Mouse (Mus musculus): ENCODE measurements around the gene Fcgr2b. TPM values are rescaled to one million over a fixed set of nuclear protein-coding genes. Genes with fewer than 3 reads are reported as not detected.

The Fcgr2b gene
- polyA plus RNA-seq, 1 experiment = 5.9 TPM

- Histone ChIP-seq H3K4me1 (ENCODE audit: control insufficient read depth, insufficient read depth, low read length) (no peaks in the 10 kb centered on the region), H3K4me3 (ENCODE audit: control insufficient read depth, low read depth, low read length) (no peak overlapping the region), H3K27me3 (ENCODE audit: control insufficient read depth, insufficient read depth, low read length) (no peaks in the 10 kb centered on the region), H3K27ac (ENCODE audit: control insufficient read depth, insufficient read depth, low read depth, low read length) (no peak overlapping the region), H3K36me3 (ENCODE audit: control insufficient read depth, insufficient read depth, low read length) (no peaks in the 10 kb centered on the region)
- no peak for TF ChIP-seq POLR2A (IDR thresholded peaks at IDR 0.05; ENCODE audit: control insufficient read depth, low read depth, low read length)
- TF ChIP-seq CTCF (IDR thresholded peaks at IDR 0.05; ENCODE audit: control insufficient read depth, insufficient read depth, insufficient replicate concordance, low read depth, low read length) = no peak
Observed at GRCm38 (mm10) chr1:171006335-171006734, 30.0 kb upstream of the Fcgr2b start.

GRCm38 (mm10) chr1:171005586-171005985 is 29.2 kb upstream of the Fcgr2b start:
- no peak overlapping the region for H3K4me3 ChIP-seq (ENCODE audit: control insufficient read depth, low read depth, low read length)
- H3K4me1 ChIP-seq (ENCODE audit: control insufficient read depth, insufficient read depth, low read length) = no peaks in the 10 kb centered on the region
- TF ChIP-seq CTCF (IDR thresholded peaks at IDR 0.05; ENCODE audit: control insufficient read depth, insufficient read depth, insufficient replicate concordance, low read depth, low read length) = no peak
- no peak for TF ChIP-seq POLR2A (IDR thresholded peaks at IDR 0.05; ENCODE audit: control insufficient read depth, low read depth, low read length)
- H3K36me3 ChIP-seq (ENCODE audit: control insufficient read depth, insufficient read depth, low read length) = no peaks in the 10 kb centered on the region
- no peaks in the 10 kb centered on the region for H3K27me3 ChIP-seq (ENCODE audit: control insufficient read depth, insufficient read depth, low read length)
- H3K27ac ChIP-seq (ENCODE audit: control insufficient read depth, insufficient read depth, low read depth, low read length) = no peak overlapping the region

GRCm38 (mm10) chr1:171005081-171005480 is 28.7 kb upstream of the Fcgr2b start:
- Histone ChIP-seq H3K4me3 (ENCODE audit: control insufficient read depth, low read depth, low read length) (no peak overlapping the region), H3K4me1 (ENCODE audit: control insufficient read depth, insufficient read depth, low read length) (no peaks in the 10 kb centered on the region), H3K36me3 (ENCODE audit: control insufficient read depth, insufficient read depth, low read length) (no peaks in the 10 kb centered on the region), H3K27me3 (ENCODE audit: control insufficient read depth, insufficient read depth, low read length) (no peaks in the 10 kb centered on the region), H3K27ac (ENCODE audit: control insufficient read depth, insufficient read depth, low read depth, low read length) (no peak overlapping the region)
- TF ChIP-seq CTCF (IDR thresholded peaks at IDR 0.05; ENCODE audit: control insufficient read depth, insufficient read depth, insufficient replicate concordance, low read depth, low read length) (no peak), POLR2A (IDR thresholded peaks at IDR 0.05; ENCODE audit: control insufficient read depth, low read depth, low read length) (no peak)

- no peak for TF ChIP-seq POLR2A (IDR thresholded peaks at IDR 0.05; ENCODE audit: control insufficient read depth, low read depth, low read length)
- Histone ChIP-seq H3K36me3 (ENCODE audit: control insufficient read depth, insufficient read depth, low read length) (no peaks in the 10 kb centered on the region), H3K4me1 (ENCODE audit: control insufficient read depth, insufficient read depth, low read length) (peaks cover 2% of the 10 kb centered on the region; the same call in 1 of the 2 replicates), H3K27me3 (ENCODE audit: control insufficient read depth, insufficient read depth, low read length) (no peaks in the 10 kb centered on the region), H3K27ac (ENCODE audit: control insufficient read depth, insufficient read depth, low read depth, low read length) (no peak overlapping the region), H3K4me3 (ENCODE audit: control insufficient read depth, low read depth, low read length) (no peak overlapping the region)
Observed at GRCm38 (mm10) chr1:170999811-171000210, 23.5 kb upstream of the Fcgr2b start.

- no peak overlapping the region for H3K27ac ChIP-seq (ENCODE audit: control insufficient read depth, insufficient read depth, low read depth, low read length)
- H3K36me3 ChIP-seq (ENCODE audit: control insufficient read depth, insufficient read depth, low read length) = no peaks in the 10 kb centered on the region
- no peaks in the 10 kb centered on the region for H3K27me3 ChIP-seq (ENCODE audit: control insufficient read depth, insufficient read depth, low read length)
- H3K4me3 ChIP-seq (ENCODE audit: control insufficient read depth, low read depth, low read length) = no peak overlapping the region; the same call in 1 of the 2 replicates
- peaks cover 2% of the 10 kb centered on the region; the same call in 1 of the 2 replicates for H3K4me1 ChIP-seq (ENCODE audit: control insufficient read depth, insufficient read depth, low read length)
- TF ChIP-seq CTCF (IDR thresholded peaks at IDR 0.05; ENCODE audit: control insufficient read depth, insufficient read depth, insufficient replicate concordance, low read depth, low read length) (no peak), POLR2A (IDR thresholded peaks at IDR 0.05; ENCODE audit: control insufficient read depth, low read depth, low read length) (no peak)
Observed at GRCm38 (mm10) chr1:170997756-170998655, 21.7 kb upstream of the Fcgr2b start.

- Histone ChIP-seq H3K27ac (ENCODE audit: control insufficient read depth, insufficient read depth, low read depth, low read length) (no peak overlapping the region), H3K36me3 (ENCODE audit: control insufficient read depth, insufficient read depth, low read length) (no peaks in the 10 kb centered on the region), H3K4me1 (ENCODE audit: control insufficient read depth, insufficient read depth, low read length) (peaks cover 2% of the 10 kb centered on the region; the same call in 1 of the 2 replicates), H3K27me3 (ENCODE audit: control insufficient read depth, insufficient read depth, low read length) (no peaks in the 10 kb centered on the region), H3K4me3 (ENCODE audit: control insufficient read depth, low read depth, low read length) (no peak overlapping the region)
- peak; percentile 49; the same call in 1 of the 2 replicates for TF ChIP-seq CTCF (IDR thresholded peaks at IDR 0.05; ENCODE audit: control insufficient read depth, insufficient read depth, insufficient replicate concordance, low read depth, low read length)
- TF ChIP-seq POLR2A (IDR thresholded peaks at IDR 0.05; ENCODE audit: control insufficient read depth, low read depth, low read length) = no peak
Observed at GRCm38 (mm10) chr1:170996753-170997152, 20.4 kb upstream of the Fcgr2b start.

- Histone ChIP-seq H3K27me3 (ENCODE audit: control insufficient read depth, insufficient read depth, low read length) (no peaks in the 10 kb centered on the region), H3K4me3 (ENCODE audit: control insufficient read depth, low read depth, low read length) (no peak overlapping the region), H3K36me3 (ENCODE audit: control insufficient read depth, insufficient read depth, low read length) (no peaks in the 10 kb centered on the region), H3K4me1 (ENCODE audit: control insufficient read depth, insufficient read depth, low read length) (peaks cover 2% of the 10 kb centered on the region; the same call in 1 of the 2 replicates), H3K27ac (ENCODE audit: control insufficient read depth, insufficient read depth, low read depth, low read length) (no peak overlapping the region)
- TF ChIP-seq POLR2A (IDR thresholded peaks at IDR 0.05; ENCODE audit: control insufficient read depth, low read depth, low read length) (no peak), CTCF (IDR thresholded peaks at IDR 0.05; ENCODE audit: control insufficient read depth, insufficient read depth, insufficient replicate concordance, low read depth, low read length) (no peak)
Observed at GRCm38 (mm10) chr1:170996034-170996433, 19.7 kb upstream of the Fcgr2b start.

All from testis, adult 2 months (tissue).